Mouse (Mus musculus) lung, postnatal 0 days (tissue): ENCODE data around the gene B3galt1. TPM values are rescaled to one million over a fixed set of nuclear protein-coding genes. Genes with fewer than 3 reads are reported as not detected.

Experiments used
- ATAC-seq: fragments of 200-750 bp; cut with Nextera tagmentation; 2 replicates; pipeline ENCODE4 v1.8.0; 2017; ENCODE audit warnings: moderate library complexity
- DNase-seq: peaks from one replicate; pipeline ENCODE4 v3.0.0-alpha.2; 2016; ENCODE audit warnings: low spot score
- H3K27ac ChIP-seq: fragments of 300-500 bp; sonication (generic); 2 replicates; pipeline ENCODE4 v1.5.1; 2014; ENCODE audit warnings: antibody characterized with exemption, mild to moderate bottlenecking, low read length, mixed read lengths
- H3K27me3 ChIP-seq: fragments of 300-500 bp; sonication (generic); replicated peaks from 2 replicates; pipeline ENCODE4 v1.6.1; 2014; ENCODE audit warnings: low read length, mixed read lengths; ENCODE audit not compliant: insufficient read depth
- H3K36me3 ChIP-seq: fragments of 300-500 bp; sonication (generic); 2 replicates; pipeline ENCODE4 v1.6.1; 2014; ENCODE audit warnings: low read length, mixed read lengths; ENCODE audit not compliant: insufficient read depth
- H3K4me1 ChIP-seq: fragments of 300-500 bp; sonication (generic); 2 replicates; pipeline ENCODE4 v1.6.1; 2014; ENCODE audit warnings: antibody characterized with exemption, low read depth, low read length, mixed read lengths; ENCODE audit not compliant: insufficient read depth
- H3K4me2 ChIP-seq: fragments of 300-500 bp; sonication (generic); replicated peaks from 2 replicates; pipeline ENCODE4 v1.6.1; 2014; ENCODE audit warnings: low read depth, mild to moderate bottlenecking, low read length, moderate library complexity, mixed read lengths
- H3K4me3 ChIP-seq: fragments of 300-500 bp; sonication (generic); 2 replicates; pipeline ENCODE4 v1.5.1; 2014; ENCODE audit warnings: low read depth, low read length
- H3K9ac ChIP-seq: fragments of 300-500 bp; sonication (generic); replicated peaks from 2 replicates; pipeline ENCODE4 v1.6.1; 2014; ENCODE audit warnings: low read depth, mild to moderate bottlenecking
- H3K9me3 ChIP-seq: fragments of 300-500 bp; sonication (generic); 2 replicates; pipeline ENCODE4 v1.6.1; 2016; ENCODE audit warnings: low read length, mixed read lengths
- CTCF ChIP-seq: IDR thresholded peaks from 2 replicates; pipeline ENCODE4 v1.5.1; 2016; ENCODE audit warnings: antibody characterized with exemption, mild to moderate bottlenecking
- EP300 ChIP-seq: IDR thresholded peaks from 2 replicates; pipeline ENCODE4 v1.6.1; 2016; ENCODE audit warnings: antibody characterized with exemption, mild to moderate bottlenecking, control low read depth
- WGBS: fragments of 180-500 bp; shearing (Covaris S2); extraction: QIAGEN DNeasy Blood & Tissue Kit; methylation state at CpG from one replicate; pipeline ENCODE4 v1.1.7; 2014; 5-methylcytosine and 5-hydroxymethylcytosine counted together
- polyA plus RNA-seq: library from polyadenylated mRNA; unstranded; fragments of >200 nt; fragmentation: Nextera tagmentation; extraction: Ambion mirVana; gene quantifications from 2 replicates; pipeline ENCODE4 v1.2.1, GENCODE M21; 2015

Gene B3galt1
- polyA plus RNA-seq, 1 experiment from 2014 or later: 0.30 TPM

DNA sequence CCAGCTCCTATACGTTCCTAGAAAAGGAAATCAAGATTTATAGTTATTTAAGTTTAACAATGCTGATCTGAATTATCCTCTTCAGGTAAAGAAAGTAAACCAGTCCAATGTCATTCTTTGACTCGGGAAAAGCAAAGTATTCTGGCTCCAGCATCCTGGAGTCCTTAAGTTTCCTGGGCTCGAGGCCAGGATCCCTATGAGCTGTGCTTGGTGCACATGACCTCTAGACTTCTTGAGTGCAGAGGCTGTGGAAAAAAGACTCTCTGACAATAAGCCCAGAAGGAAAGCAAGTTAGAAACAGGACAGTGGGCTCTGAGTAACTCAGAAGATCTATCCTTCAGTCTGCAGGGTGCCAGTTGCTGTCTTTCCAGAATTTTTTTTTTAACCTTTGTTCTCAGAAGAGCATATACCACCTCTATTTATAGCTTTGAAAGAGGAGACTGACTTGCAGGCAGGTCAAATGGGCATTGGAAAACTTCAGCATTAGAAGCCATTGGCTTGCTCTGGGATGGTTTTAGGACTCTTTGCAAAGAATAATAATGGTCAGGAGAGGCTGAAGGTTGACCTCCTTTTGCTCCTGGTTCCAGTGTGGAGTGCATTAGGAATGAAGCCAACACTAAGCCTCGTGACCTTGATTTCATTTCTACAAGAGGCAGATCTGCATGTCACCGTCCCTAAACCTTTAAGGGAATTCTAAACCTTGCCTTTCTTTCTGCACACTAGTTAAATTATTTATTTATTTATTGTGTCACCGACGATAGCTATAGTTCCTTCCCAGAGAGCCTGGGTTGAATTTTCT is 26.4 kb downstream of the B3galt1 start:
- Histone ChIP-seq H3K27ac (no peak overlapping the region), H3K4me2 (no peak overlapping the region), H3K9ac (no peak overlapping the region), H3K9me3 (no peaks in the 10 kb centered on the region), H3K36me3 (no peaks in the 10 kb centered on the region), H3K27me3 (no peaks in the 10 kb centered on the region), H3K4me1 (no peaks in the 10 kb centered on the region), H3K4me3 (no peak overlapping the region)
- ATAC-seq: no peak
- peak; percentile 37 for DNase-seq
- 54% methylated on average over 7 of the region's 7 CpGs for WGBS
- no peak for TF ChIP-seq EP300
- TF ChIP-seq CTCF: no peak

DNA sequence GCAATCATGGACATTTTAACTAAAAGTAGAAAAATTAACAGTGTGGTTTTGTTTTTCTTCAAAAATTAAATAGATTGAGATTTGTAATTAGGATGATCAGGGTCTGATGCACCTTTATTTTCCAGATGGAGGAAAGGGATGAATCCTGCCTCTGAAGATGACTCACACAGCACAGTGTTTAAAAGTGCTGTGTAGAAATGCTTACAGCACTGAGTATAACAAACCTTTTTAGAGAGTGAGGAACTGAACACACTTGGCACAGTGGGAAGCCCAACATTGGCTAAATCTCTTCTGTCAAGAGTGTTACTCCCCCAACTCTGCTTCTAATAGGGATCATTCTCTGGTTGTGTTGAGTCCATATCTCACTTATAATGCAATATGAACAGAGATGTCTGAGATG is 57.2 kb downstream of the B3galt1 start:
- H3K4me3 ChIP-seq: no peak overlapping the region
- H3K9me3 ChIP-seq: no peaks in the 10 kb centered on the region
- no peak overlapping the region for H3K9ac ChIP-seq
- H3K4me1 ChIP-seq: no peaks in the 10 kb centered on the region
- H3K36me3 ChIP-seq: no peaks in the 10 kb centered on the region
- no peaks in the 10 kb centered on the region for H3K27me3 ChIP-seq
- ATAC-seq (no peak), DNase-seq (no peak)
- H3K4me2 ChIP-seq: no peak overlapping the region
- no peak overlapping the region for H3K27ac ChIP-seq
- TF ChIP-seq EP300 (no peak), CTCF (no peak)

DNA sequence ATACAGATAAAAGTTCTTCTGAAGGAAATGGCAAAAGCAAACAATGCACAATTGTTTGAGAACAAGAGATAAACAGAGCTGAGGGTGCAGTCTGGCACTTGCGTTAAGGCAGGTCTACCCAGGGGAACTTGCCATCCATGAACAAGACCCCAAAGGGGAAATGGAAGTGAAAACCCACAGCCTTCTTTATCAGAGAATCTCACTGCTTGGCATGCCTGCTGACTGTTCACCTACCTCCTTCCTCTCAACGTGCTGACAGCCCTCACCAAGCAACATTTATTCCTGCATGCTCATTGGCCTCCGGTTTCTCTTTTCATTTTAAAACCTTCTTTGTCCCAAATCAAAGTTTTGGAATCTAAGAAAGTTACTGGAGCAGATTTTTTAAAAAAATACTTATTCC is 62.0 kb downstream of the B3galt1 start:
- no peak for DNase-seq
- H3K27ac ChIP-seq: no peak overlapping the region
- no peaks in the 10 kb centered on the region for H3K36me3 ChIP-seq
- 49% methylated on average over 3 of the region's 3 CpGs for WGBS
- no peak overlapping the region for H3K9ac ChIP-seq
- no peaks in the 10 kb centered on the region for H3K9me3 ChIP-seq
- ATAC-seq: no peak
- TF ChIP-seq CTCF: no peak
- TF ChIP-seq EP300: no peak
- no peak overlapping the region for H3K4me3 ChIP-seq
- no peaks in the 10 kb centered on the region for H3K27me3 ChIP-seq
- H3K4me1 ChIP-seq: no peaks in the 10 kb centered on the region
- H3K4me2 ChIP-seq: no peak overlapping the region

DNA sequence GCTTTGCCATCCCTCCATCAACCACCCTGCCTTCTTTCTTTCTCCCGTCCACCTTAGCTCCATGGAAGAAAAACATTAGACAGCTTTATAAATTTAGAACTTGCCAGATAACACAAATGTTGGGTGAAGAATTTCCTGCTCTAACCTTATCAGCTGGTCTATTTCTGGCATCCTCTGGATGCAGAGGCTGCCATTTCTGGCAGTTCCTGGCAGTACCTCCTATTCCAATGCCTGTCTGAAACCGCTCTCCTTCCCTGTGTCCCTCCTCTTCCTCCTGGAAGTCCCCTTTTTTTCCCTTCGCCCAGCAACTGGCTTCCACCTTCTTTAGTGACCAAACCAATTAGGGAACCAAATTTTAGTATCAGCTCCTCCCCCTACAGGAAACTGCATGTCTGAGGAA is 62.6 kb downstream of the B3galt1 start:
- Histone ChIP-seq H3K4me1 (no peaks in the 10 kb centered on the region), H3K4me2 (no peak overlapping the region), H3K4me3 (no peak overlapping the region), H3K27ac (no peak overlapping the region), H3K9ac (no peak overlapping the region), H3K36me3 (no peaks in the 10 kb centered on the region), H3K9me3 (no peaks in the 10 kb centered on the region), H3K27me3 (no peaks in the 10 kb centered on the region)
- 66% methylated on average over 3 of the region's 3 CpGs for WGBS
- no peak for TF ChIP-seq EP300
- no peak for TF ChIP-seq CTCF
- no peak for DNase-seq
- no peak for ATAC-seq

DNA sequence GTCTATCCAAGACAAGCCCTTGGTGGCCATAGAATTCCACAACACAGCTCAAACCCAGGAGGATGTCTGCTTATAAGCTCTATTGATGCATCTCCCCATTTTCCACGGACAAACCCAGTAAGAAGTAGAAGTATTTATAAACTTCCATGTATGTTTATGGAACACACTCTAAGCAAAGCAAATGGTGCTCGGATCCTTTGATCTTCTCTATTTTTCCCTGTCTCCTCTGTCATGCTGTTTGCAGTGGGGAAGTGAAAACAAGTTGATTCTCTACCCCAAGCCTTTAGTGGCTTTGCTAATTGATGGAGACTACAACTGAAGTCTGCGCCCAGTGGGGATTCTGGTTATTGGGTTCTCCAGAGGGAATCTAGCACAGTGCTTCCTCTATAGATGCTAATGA is 89.2 kb downstream of the B3galt1 start:
- DNase-seq: no peak
- H3K4me3 ChIP-seq: no peak overlapping the region
- TF ChIP-seq EP300 (no peak), CTCF (no peak)
- no peaks in the 10 kb centered on the region for H3K9me3 ChIP-seq
- no peak overlapping the region for H3K4me2 ChIP-seq
- H3K4me1 ChIP-seq: no peaks in the 10 kb centered on the region
- H3K36me3 ChIP-seq: no peaks in the 10 kb centered on the region
- no peak for ATAC-seq
- no peak overlapping the region for H3K27ac ChIP-seq
- 51% methylated on average over 3 of the region's 3 CpGs for WGBS
- no peaks in the 10 kb centered on the region for H3K27me3 ChIP-seq
- no peak overlapping the region for H3K9ac ChIP-seq

DNA sequence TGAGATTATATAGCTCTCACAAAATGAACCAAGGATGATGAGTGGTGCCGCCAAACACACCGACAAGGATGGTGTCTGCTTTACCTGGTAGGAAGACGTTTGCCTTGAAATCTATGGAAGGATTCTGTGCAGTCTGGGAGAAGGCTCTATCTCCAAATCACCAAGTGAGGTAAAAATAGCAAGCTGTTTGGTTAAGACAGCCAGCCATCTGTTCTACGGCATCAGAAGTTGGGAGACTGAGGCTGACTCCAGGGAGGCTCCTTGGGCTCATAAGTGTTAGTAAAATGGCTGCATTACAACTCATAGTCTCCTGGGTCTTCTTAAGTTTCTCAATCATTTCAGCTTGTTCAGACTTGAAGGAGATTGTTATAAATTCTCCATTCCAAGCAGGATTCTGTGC is 91.7 kb downstream of the B3galt1 start:
- Histone ChIP-seq H3K27me3 (no peaks in the 10 kb centered on the region), H3K27ac (no peak overlapping the region), H3K4me3 (no peak overlapping the region), H3K9ac (no peak overlapping the region), H3K36me3 (no peaks in the 10 kb centered on the region), H3K9me3 (no peaks in the 10 kb centered on the region), H3K4me1 (no peaks in the 10 kb centered on the region), H3K4me2 (no peak overlapping the region)
- ATAC-seq (no peak), DNase-seq (no peak)
- TF ChIP-seq CTCF: no peak
- no peak for TF ChIP-seq EP300
- WGBS: 85% methylated on average over 4 of the region's 4 CpGs
